ENCODE assay signal across 14 mouse cellular contexts in genomic region chr12:100316094-100316493, GRCm38 (mm10).
DNase-seq lines count a peak whose midpoint lies in the region; ATAC-seq and TF ChIP-seq lines count a peak whose summit lies in the region.
"Had no signal": no experiment of that assay in that cellular context is flagged by ENCODE, and none has a peak within 500 bp of the region (broad histone marks: within the 10 kb centered on the region; RNA-seq: fewer than 3 reads in every experiment).

No protein-coding gene starts in this region.

- 0 out of 2 replicates have a peak, but pooled peaks cover 3% of the 10 kb centered on the region for H3K36me3 ChIP-seq in embryonic facial prominence, embryonic 15.5 days
- H3K36me3 ChIP-seq in lung, postnatal 0 days (ENCODE audit: insufficient read depth, low read length), result no peaks in the 10 kb centered on the region
- H3K36me3 ChIP-seq: liver, embryonic 15.5 days had no signal

- H3K27ac ChIP-seq in embryonic facial prominence, embryonic 15.5 days (replicated peaks), result peak overlapping the region; percentile 66
- no peak overlapping the region for H3K27ac ChIP-seq in lung, postnatal 0 days (ENCODE audit: low read length)
- H3K27ac ChIP-seq: liver, embryonic 15.5 days had no signal

- no peaks in the 10 kb centered on the region for H3K27me3 ChIP-seq in embryonic facial prominence, embryonic 15.5 days
- no peaks in the 10 kb centered on the region for H3K27me3 ChIP-seq in lung, postnatal 0 days (replicated peaks; ENCODE audit: insufficient read depth, low read length)
- H3K27me3 ChIP-seq: CH12.LX; liver, embryonic 15.5 days had no signal

- WGBS in embryonic facial prominence, embryonic 15.5 days, result 47% methylated on average over 9 of the region's 9 CpGs
- 81% methylated on average over 9 of the region's 9 CpGs for WGBS in lung, postnatal 0 days

- ATAC-seq in embryonic facial prominence, embryonic 15.5 days (ENCODE audit: insufficient number of reproducible peaks, low FRiP score, low TSS enrichment, low read depth), result peak; percentile 85
- no peak for ATAC-seq in lung, postnatal 0 days
- ATAC-seq: inflammation-experienced regulatory T-cells, adult 6 months had no signal

- intact Hi-C loops in left cerebral cortex, postnatal 4 days (cut with DNase I), result no loop called here

- DNase-seq in gastrocnemius, adult 18-20 months (ENCODE audit: low spot score), result peak; percentile 50
- no peak for DNase-seq in gastrocnemius, postnatal 10 days
- peak; percentile 60 for DNase-seq in adrenal gland, postnatal 14 days
- DNase-seq in left cerebral cortex, postnatal 4 days, result peak; percentile 54
- no peak for DNase-seq in urinary bladder, postnatal 10 days (ENCODE audit: low spot score)
- no peak for DNase-seq in lung, postnatal 0 days (ENCODE audit: low spot score)
- DNase-seq in spleen, postnatal 4 days (ENCODE audit: low spot score in 2 of 2), result no peak
- DNase-seq: embryo, embryonic 11 days; layer of hippocampus, adult 9-11 months; thymus, postnatal 14 days had no signal

- TF ChIP-seq CTCF in lung, postnatal 0 days (IDR thresholded peaks at IDR 0.05), result no peak

- no peak for TF ChIP-seq EP300 in lung, postnatal 0 days (IDR thresholded peaks at IDR 0.05)

- H3K4me1 ChIP-seq in embryonic facial prominence, embryonic 15.5 days, result peaks cover 38% of the 10 kb centered on the region
- no peaks in the 10 kb centered on the region for H3K4me1 ChIP-seq in lung, postnatal 0 days (ENCODE audit: insufficient read depth, low read depth, low read length)
- H3K4me1 ChIP-seq: liver, embryonic 15.5 days had no signal

- no peak overlapping the region for H3K9ac ChIP-seq in embryonic facial prominence, embryonic 15.5 days
- H3K9ac ChIP-seq in lung, postnatal 0 days (replicated peaks; ENCODE audit: low read depth), result no peak overlapping the region
- H3K9ac ChIP-seq: liver, embryonic 15.5 days had no signal

- no peak overlapping the region for H3K4me3 ChIP-seq in embryonic facial prominence, embryonic 15.5 days (replicated peaks)
- no peak overlapping the region for H3K4me3 ChIP-seq in lung, postnatal 0 days (ENCODE audit: low read depth, low read length)
- H3K4me3 ChIP-seq: liver, embryonic 15.5 days had no signal

- H3K4me2 ChIP-seq in embryonic facial prominence, embryonic 15.5 days (replicated peaks), result no peak overlapping the region; the same call in 1 of the 2 replicates
- no peak overlapping the region for H3K4me2 ChIP-seq in lung, postnatal 0 days (replicated peaks; ENCODE audit: low read depth, low read length)
- H3K4me2 ChIP-seq: liver, embryonic 15.5 days had no signal

- no peaks in the 10 kb centered on the region for H3K9me3 ChIP-seq in embryonic facial prominence, embryonic 15.5 days (replicated peaks)
- H3K9me3 ChIP-seq in lung, postnatal 0 days (ENCODE audit: low read length), result no peaks in the 10 kb centered on the region
- H3K9me3 ChIP-seq: liver, embryonic 15.5 days had no signal

Comparison
In these comparisons a context has a peak if more than half of its experiments do, and no peak if none do; other contexts are left out.
1. DNase-seq: peak in gastrocnemius, adult 18-20 months (single experiment), adrenal gland, postnatal 14 days (single experiment) and left cerebral cortex, postnatal 4 days (single experiment); none in gastrocnemius, postnatal 10 days (single experiment), urinary bladder, postnatal 10 days (single experiment), lung, postnatal 0 days (single experiment) and spleen, postnatal 4 days (0 of 2).